Mouse (Mus musculus): ENCODE data around the gene Tbc1d2b. TPM values are rescaled to one million over a fixed set of nuclear protein-coding genes. Genes with fewer than 3 reads are reported as not detected.

Gene Tbc1d2b
- polyA plus RNA-seq, 1 experiment = 2.9 TPM

GRCm38 (mm10) chr9:90275906-90276305, 5.3 kb upstream of the Tbc1d2b start:
- Histone ChIP-seq H3K27me3 (ENCODE audit: control insufficient read depth, insufficient read depth, insufficient read length) (no peaks in the 10 kb centered on the region), H3K4me2 (ENCODE audit: low read depth) (no peak overlapping the region)
- TF ChIP-seq TCF12 (IDR thresholded peaks at IDR 0.05; ENCODE audit: insufficient read depth, poor library complexity, severe bottlenecking) (no peak), REST (IDR thresholded peaks at IDR 0.05; ENCODE audit: insufficient read depth, insufficient read length) (no peak), USF1 (IDR thresholded peaks at IDR 0.05; ENCODE audit: low read depth) (no peak), MYOG (IDR thresholded peaks at IDR 0.05; ENCODE audit: control insufficient read depth in 1 of 3, insufficient read depth in 1 of 3, insufficient read length in 2 of 3, low read depth in 2 of 3) (no peak), SRF (IDR thresholded peaks at IDR 0.05; ENCODE audit: control insufficient read depth, insufficient read length, low read depth) (no peak), E2F4 (IDR thresholded peaks at IDR 0.05; ENCODE audit: insufficient read depth) (no peak), POLR2AphosphoS2 (IDR thresholded peaks at IDR 0.05; ENCODE audit: insufficient read length, low read depth) (no peak), MYOD1 (IDR thresholded peaks at IDR 0.05; ENCODE audit: control insufficient read depth in 1 of 3, insufficient read length in 2 of 3, low read depth in 2 of 3) (no peak), CEBPB (IDR thresholded peaks at IDR 0.05; ENCODE audit: insufficient read depth, poor library complexity, severe bottlenecking) (no peak), TCF3 (IDR thresholded peaks at IDR 0.05; ENCODE audit: insufficient read length, low read depth) (no peak), MAX (IDR thresholded peaks at IDR 0.05; ENCODE audit: low read depth) (no peak), POLR2A (IDR thresholded peaks at IDR 0.05; ENCODE audit: insufficient read length, low read depth) (no peak)

GRCm38 (mm10) chr9:90275500-90275899, 4.9 kb upstream of the Tbc1d2b start:
- Histone ChIP-seq H3ac (ENCODE audit: control insufficient read depth, insufficient read length) (no peak overlapping the region), H3K27me3 (ENCODE audit: control insufficient read depth, insufficient read depth, insufficient read length) (no peaks in the 10 kb centered on the region), H3K36me3 (ENCODE audit: control insufficient read depth, insufficient read depth) (no peaks in the 10 kb centered on the region), H3K4me3 (no peak overlapping the region), H3K4me2 (ENCODE audit: low read depth) (no peak overlapping the region), H3K79me2 (ENCODE audit: control insufficient read depth, insufficient read depth) (no peaks in the 10 kb centered on the region)
- no peak for TF ChIP-seq MYOD1 (IDR thresholded peaks at IDR 0.05; ENCODE audit: control insufficient read depth in 1 of 3, insufficient read length in 2 of 3, low read depth in 2 of 3)
- TF ChIP-seq REST (IDR thresholded peaks at IDR 0.05; ENCODE audit: insufficient read depth, insufficient read length) = no peak
- TF ChIP-seq USF1 (IDR thresholded peaks at IDR 0.05; ENCODE audit: low read depth) = no peak
- TF ChIP-seq TCF3 (IDR thresholded peaks at IDR 0.05; ENCODE audit: insufficient read length, low read depth) = no peak
- no peak for TF ChIP-seq MYOG (IDR thresholded peaks at IDR 0.05; ENCODE audit: control insufficient read depth in 1 of 3, insufficient read depth in 1 of 3, insufficient read length in 2 of 3, low read depth in 2 of 3)
- no peak for TF ChIP-seq POLR2A (IDR thresholded peaks at IDR 0.05; ENCODE audit: insufficient read length, low read depth)
- TF ChIP-seq CEBPB (IDR thresholded peaks at IDR 0.05; ENCODE audit: insufficient read depth, poor library complexity, severe bottlenecking) = no peak
- no peak for TF ChIP-seq POLR2AphosphoS2 (IDR thresholded peaks at IDR 0.05; ENCODE audit: insufficient read length, low read depth)
- TF ChIP-seq SRF (IDR thresholded peaks at IDR 0.05; ENCODE audit: control insufficient read depth, insufficient read length, low read depth) = no peak
- TF ChIP-seq TCF12 (IDR thresholded peaks at IDR 0.05; ENCODE audit: insufficient read depth, poor library complexity, severe bottlenecking) = no peak
- no peak for TF ChIP-seq MAX (IDR thresholded peaks at IDR 0.05; ENCODE audit: low read depth)
- no peak for TF ChIP-seq E2F4 (IDR thresholded peaks at IDR 0.05; ENCODE audit: insufficient read depth)

More at GRCm38 (mm10) chr9:90275906-90276305, 5.3 kb upstream of the Tbc1d2b start:
- no peak overlapping the region for H3K4me3 ChIP-seq
- H3K79me2 ChIP-seq (ENCODE audit: control insufficient read depth, insufficient read depth) = no peaks in the 10 kb centered on the region
- no peaks in the 10 kb centered on the region for H3K36me3 ChIP-seq (ENCODE audit: control insufficient read depth, insufficient read depth)
- H3ac ChIP-seq (ENCODE audit: control insufficient read depth, insufficient read length) = no peak overlapping the region

GRCm38 (mm10) chr9:90274516-90274915, 3.9 kb upstream of the Tbc1d2b start:
- Histone ChIP-seq H3K4me3 (no peak overlapping the region), H3K79me2 (ENCODE audit: control insufficient read depth, insufficient read depth) (no peaks in the 10 kb centered on the region), H3ac (ENCODE audit: control insufficient read depth, insufficient read length) (no peak overlapping the region), H3K4me2 (ENCODE audit: low read depth) (no peak overlapping the region), H3K36me3 (ENCODE audit: control insufficient read depth, insufficient read depth) (no peaks in the 10 kb centered on the region), H3K27me3 (ENCODE audit: control insufficient read depth, insufficient read depth, insufficient read length) (no peaks in the 10 kb centered on the region)
- TF ChIP-seq TCF3 (IDR thresholded peaks at IDR 0.05; ENCODE audit: insufficient read length, low read depth) (no peak), CEBPB (IDR thresholded peaks at IDR 0.05; ENCODE audit: insufficient read depth, poor library complexity, severe bottlenecking) (no peak), REST (IDR thresholded peaks at IDR 0.05; ENCODE audit: insufficient read depth, insufficient read length) (no peak), E2F4 (IDR thresholded peaks at IDR 0.05; ENCODE audit: insufficient read depth) (no peak), USF1 (IDR thresholded peaks at IDR 0.05; ENCODE audit: low read depth) (no peak), TCF12 (IDR thresholded peaks at IDR 0.05; ENCODE audit: insufficient read depth, poor library complexity, severe bottlenecking) (no peak), MAX (IDR thresholded peaks at IDR 0.05; ENCODE audit: low read depth) (no peak), SRF (IDR thresholded peaks at IDR 0.05; ENCODE audit: control insufficient read depth, insufficient read length, low read depth) (no peak), MYOD1 (IDR thresholded peaks at IDR 0.05; ENCODE audit: control insufficient read depth in 1 of 3, insufficient read length in 2 of 3, low read depth in 2 of 3) (no peak), POLR2AphosphoS2 (IDR thresholded peaks at IDR 0.05; ENCODE audit: insufficient read length, low read depth) (no peak)

- Histone ChIP-seq H3ac (ENCODE audit: control insufficient read depth, insufficient read length) (no peak overlapping the region), H3K4me3 (no peak overlapping the region), H3K36me3 (ENCODE audit: control insufficient read depth, insufficient read depth) (no peaks in the 10 kb centered on the region), H3K79me2 (ENCODE audit: control insufficient read depth, insufficient read depth) (no peaks in the 10 kb centered on the region), H3K27me3 (ENCODE audit: control insufficient read depth, insufficient read depth, insufficient read length) (no peaks in the 10 kb centered on the region), H3K4me2 (ENCODE audit: low read depth) (no peak overlapping the region)
- TF ChIP-seq TCF12 (IDR thresholded peaks at IDR 0.05; ENCODE audit: insufficient read depth, poor library complexity, severe bottlenecking) (no peak), SRF (IDR thresholded peaks at IDR 0.05; ENCODE audit: control insufficient read depth, insufficient read length, low read depth) (no peak), MYOD1 (IDR thresholded peaks at IDR 0.05; ENCODE audit: control insufficient read depth in 1 of 3, insufficient read length in 2 of 3, low read depth in 2 of 3) (no peak), POLR2AphosphoS2 (IDR thresholded peaks at IDR 0.05; ENCODE audit: insufficient read length, low read depth) (no peak), E2F4 (IDR thresholded peaks at IDR 0.05; ENCODE audit: insufficient read depth) (no peak), POLR2A (IDR thresholded peaks at IDR 0.05; ENCODE audit: insufficient read length, low read depth) (no peak), CEBPB (IDR thresholded peaks at IDR 0.05; ENCODE audit: insufficient read depth, poor library complexity, severe bottlenecking) (no peak), REST (IDR thresholded peaks at IDR 0.05; ENCODE audit: insufficient read depth, insufficient read length) (no peak), TCF3 (IDR thresholded peaks at IDR 0.05; ENCODE audit: insufficient read length, low read depth) (no peak), MAX (IDR thresholded peaks at IDR 0.05; ENCODE audit: low read depth) (no peak), USF1 (IDR thresholded peaks at IDR 0.05; ENCODE audit: low read depth) (no peak), MYOG (IDR thresholded peaks at IDR 0.05; ENCODE audit: control insufficient read depth in 1 of 3, insufficient read depth in 1 of 3, insufficient read length in 2 of 3, low read depth in 2 of 3) (no peak)
These were observed 1.7 kb upstream of the Tbc1d2b start for GRCm38 (mm10) chr9:90272346-90272745.
